Mouse (Mus musculus): ENCODE measurements around the gene Kcnma1.

DNA sequence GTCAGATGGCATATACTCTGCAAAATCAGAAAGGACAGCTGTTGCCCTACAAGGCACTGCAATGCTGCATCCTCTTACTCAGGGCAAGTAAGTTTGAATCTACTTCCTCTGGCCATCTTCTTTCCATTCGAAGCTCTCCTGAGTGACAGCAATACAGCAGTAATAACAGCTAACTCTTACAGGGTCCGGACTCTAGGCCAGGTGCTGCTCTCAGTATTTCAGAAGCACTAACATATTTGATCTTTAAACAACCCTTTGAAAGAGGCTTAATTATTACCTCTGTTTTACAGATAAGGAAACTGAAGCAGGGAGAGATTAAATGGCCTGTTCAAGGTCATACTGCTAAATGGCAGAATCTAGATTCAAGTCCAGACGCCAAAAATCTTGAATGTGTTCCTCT is 576.8 kb downstream of the Kcnma1 start:
- TF ChIP-seq CTCF (IDR thresholded peaks at IDR 0.05; ENCODE audit: extremely low read depth, insufficient read length, insufficient replicate concordance, low read depth, low read length): no peak
- no peak for TF ChIP-seq POLR2A (IDR thresholded peaks at IDR 0.05; ENCODE audit: low read depth, low read length)
